Mouse (Mus musculus) neural tube, embryonic 12.5 days (tissue): ENCODE measurements at regions not wholly inside any gene's neighbourhood (a gene's known extent, or its start where the extent isn't known, plus 50 kb on each side); places are given as distances from the start of the nearest gene placed in this dataset.

Experiments used
- ATAC-seq: fragments of 200-750 bp; cut with Nextera tagmentation; 2 replicates; pipeline ENCODE4 v1.8.0; 2017; ENCODE audit warnings: low read depth, mild to moderate bottlenecking, moderate TSS enrichment, moderate library complexity; ENCODE audit not compliant: low FRiP score
- H3K27ac ChIP-seq: fragments of 300-500 bp; sonication (generic); 2 replicates; pipeline ENCODE4 v1.5.1; 2016
- H3K27me3 ChIP-seq: fragments of 300-500 bp; sonication (generic); replicated peaks from 2 replicates; pipeline ENCODE4 v1.6.1; 2016; ENCODE audit warnings: mild to moderate bottlenecking
- H3K36me3 ChIP-seq: fragments of 300-500 bp; sonication (generic); 2 replicates; pipeline ENCODE4 v1.6.1; 2016; ENCODE audit warnings: mild to moderate bottlenecking
- H3K4me1 ChIP-seq: fragments of 300-500 bp; sonication (generic); 2 replicates; pipeline ENCODE4 v1.6.1; 2016
- H3K4me2 ChIP-seq: fragments of 300-500 bp; sonication (generic); replicated peaks from 2 replicates; pipeline ENCODE4 v1.6.1; 2016; ENCODE audit warnings: mild to moderate bottlenecking
- H3K4me3 ChIP-seq: fragments of 300-500 bp; sonication (generic); 2 replicates; pipeline ENCODE4 v1.5.1; 2016
- H3K9ac ChIP-seq: fragments of 300-500 bp; sonication (generic); 2 replicates; pipeline ENCODE4 v1.6.1; 2016; ENCODE audit warnings: mild to moderate bottlenecking
- H3K9me3 ChIP-seq: fragments of 300-500 bp; sonication (generic); 2 replicates; pipeline ENCODE4 v1.6.1; 2016; ENCODE audit warnings: mild to moderate bottlenecking
- WGBS: fragments of 180-500 bp; shearing (Covaris S2); methylation state at CpG from one replicate; pipeline ENCODE4 v1.1.7; 2016; 5-methylcytosine and 5-hydroxymethylcytosine counted together

DNA sequence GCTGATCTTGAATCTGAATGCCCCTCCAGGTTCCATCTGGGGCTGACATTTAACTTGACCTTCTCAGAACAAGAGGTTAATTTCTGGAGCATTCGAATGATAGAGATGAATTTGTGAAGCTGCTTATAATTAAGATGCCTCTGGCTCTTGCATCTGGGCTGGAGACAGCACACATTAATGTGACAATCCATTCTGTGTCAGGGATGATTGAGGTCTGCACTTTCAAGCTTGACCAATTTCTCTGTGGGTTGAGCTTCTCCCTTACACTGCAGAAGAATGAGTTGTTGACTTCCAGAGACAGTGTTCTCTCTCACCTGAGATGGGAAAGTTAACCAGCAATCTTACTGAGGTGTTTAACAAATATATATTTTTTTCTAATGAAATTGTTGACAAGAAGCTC lies 541.8 kb downstream of the Edem1 start:
- H3K36me3 ChIP-seq, result no peaks in the 10 kb centered on the region
- no peaks in the 10 kb centered on the region for H3K4me1 ChIP-seq
- no peak overlapping the region for H3K9ac ChIP-seq
- ATAC-seq, result 0 out of 2 replicates have a peak, but pooled peaks have one; percentile 37
- 51% methylated on average over 1 of the region's 1 CpGs for WGBS
- H3K27ac ChIP-seq, result no peak overlapping the region
- H3K4me2 ChIP-seq, result no peak overlapping the region
- H3K9me3 ChIP-seq, result no peaks in the 10 kb centered on the region
- H3K27me3 ChIP-seq, result no peaks in the 10 kb centered on the region
- no peak overlapping the region for H3K4me3 ChIP-seq

DNA sequence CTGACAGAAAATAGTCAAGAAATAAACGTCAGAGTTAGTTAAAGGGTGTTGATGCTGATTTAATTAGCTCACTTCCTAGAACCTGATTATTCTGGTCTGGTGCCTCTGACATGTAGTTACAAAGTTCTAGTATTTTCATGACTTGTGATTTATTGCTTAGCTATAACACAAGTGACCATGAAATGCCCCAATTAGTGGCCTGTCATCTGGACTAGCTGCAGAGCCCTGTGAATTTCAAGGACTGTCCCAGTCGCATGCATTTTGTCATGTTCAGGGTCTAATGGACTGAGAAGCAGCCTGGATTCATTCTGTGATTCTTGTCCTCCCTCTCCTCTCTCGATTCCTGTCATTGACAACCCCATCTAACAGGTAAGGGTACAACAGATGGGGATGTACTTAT lies 543.5 kb downstream of the Edem1 start:
- 30% methylated on average over 3 of the region's 3 CpGs for whole genome bisulfite sequencing
- no peaks in the 10 kb centered on the region for H3K36me3 ChIP-seq
- no peak overlapping the region for H3K4me2 ChIP-seq
- H3K4me1 ChIP-seq, result no peaks in the 10 kb centered on the region
- no peak overlapping the region for H3K4me3 ChIP-seq
- no peaks in the 10 kb centered on the region for H3K9me3 ChIP-seq
- no peak overlapping the region for H3K9ac ChIP-seq
- ATAC-seq, result no peak
- H3K27me3 ChIP-seq, result no peaks in the 10 kb centered on the region
- no peak overlapping the region for H3K27ac ChIP-seq

DNA sequence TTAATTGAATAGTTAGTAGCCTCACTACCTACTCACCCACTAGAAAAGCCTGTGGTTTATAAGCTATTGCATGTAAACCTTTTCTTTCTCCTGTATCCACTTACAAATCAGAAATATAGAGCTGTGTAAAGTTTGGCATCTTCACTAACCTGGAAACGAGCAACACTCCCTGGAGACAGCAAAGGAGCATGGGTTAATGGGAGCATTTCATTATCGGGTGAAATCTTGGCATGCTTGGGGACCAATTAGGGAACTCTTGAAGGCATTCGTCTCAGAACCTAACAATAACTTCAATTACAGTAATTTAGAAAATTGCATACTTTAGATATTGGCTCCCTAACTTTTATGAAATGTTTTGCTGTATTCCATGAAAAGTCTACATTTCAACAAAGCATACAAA lies 558.8 kb downstream of the Edem1 start:
- Histone ChIP-seq H3K4me1 (no peaks in the 10 kb centered on the region), H3K36me3 (no peaks in the 10 kb centered on the region), H3K4me2 (no peak overlapping the region), H3K27me3 (no peaks in the 10 kb centered on the region), H3K4me3 (no peak overlapping the region), H3K27ac (no peak overlapping the region), H3K9ac (no peak overlapping the region), H3K9me3 (no peaks in the 10 kb centered on the region)
- 75% methylated on average over 3 of the region's 3 CpGs for WGBS
- no peak for ATAC-seq

DNA sequence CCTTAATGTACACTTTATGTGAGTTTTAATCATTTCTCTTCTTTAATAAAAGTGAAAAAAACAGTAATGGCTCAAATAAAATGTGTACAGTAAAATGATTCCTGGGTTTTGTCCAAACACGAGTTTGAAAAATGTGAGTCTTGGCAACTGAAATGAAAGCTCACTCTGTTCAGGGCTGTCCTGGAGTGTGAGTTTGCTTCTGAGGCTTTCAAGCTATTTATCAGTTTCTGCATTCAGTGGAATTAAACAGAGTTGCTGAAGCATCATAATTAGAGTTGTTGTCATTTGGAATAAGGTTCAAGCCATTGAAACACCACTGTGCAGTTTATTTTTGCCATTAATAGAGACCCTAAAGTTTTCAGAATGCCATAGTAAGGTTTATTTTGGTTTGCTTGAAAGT lies 561.3 kb downstream of the Edem1 start:
- H3K4me3 ChIP-seq, result no peak overlapping the region
- no peaks in the 10 kb centered on the region for H3K36me3 ChIP-seq
- no peaks in the 10 kb centered on the region for H3K9me3 ChIP-seq
- no peaks in the 10 kb centered on the region for H3K4me1 ChIP-seq
- H3K4me2 ChIP-seq, result no peak overlapping the region
- H3K9ac ChIP-seq, result no peak overlapping the region
- WGBS, result 65% methylated on average over 1 of the region's 1 CpGs
- no peaks in the 10 kb centered on the region for H3K27me3 ChIP-seq
- H3K27ac ChIP-seq, result no peak overlapping the region
- ATAC-seq, result no peak

DNA sequence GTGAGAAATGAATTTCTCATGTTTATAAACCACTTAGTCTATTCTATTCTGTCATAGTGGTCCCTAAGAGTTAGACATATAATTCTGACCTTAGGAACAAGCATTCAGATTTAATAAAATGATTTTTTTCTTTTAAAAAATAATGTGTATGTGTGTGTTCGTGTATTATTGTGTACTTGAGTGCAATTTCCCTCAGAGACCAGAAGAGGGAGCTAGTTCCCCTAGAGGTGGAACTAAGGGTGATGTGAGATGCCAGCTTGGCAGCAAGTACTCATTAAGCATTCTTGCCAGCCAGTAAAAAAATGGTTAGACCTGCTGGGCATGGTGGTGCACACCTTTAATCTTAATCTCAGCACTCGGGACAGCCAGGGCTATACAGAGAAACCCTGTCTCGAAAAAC lies 570.2 kb downstream of the Edem1 start:
- no peaks in the 10 kb centered on the region for H3K27me3 ChIP-seq
- 85% methylated on average over 3 of the region's 3 CpGs for WGBS
- no peak for ATAC-seq

DNA sequence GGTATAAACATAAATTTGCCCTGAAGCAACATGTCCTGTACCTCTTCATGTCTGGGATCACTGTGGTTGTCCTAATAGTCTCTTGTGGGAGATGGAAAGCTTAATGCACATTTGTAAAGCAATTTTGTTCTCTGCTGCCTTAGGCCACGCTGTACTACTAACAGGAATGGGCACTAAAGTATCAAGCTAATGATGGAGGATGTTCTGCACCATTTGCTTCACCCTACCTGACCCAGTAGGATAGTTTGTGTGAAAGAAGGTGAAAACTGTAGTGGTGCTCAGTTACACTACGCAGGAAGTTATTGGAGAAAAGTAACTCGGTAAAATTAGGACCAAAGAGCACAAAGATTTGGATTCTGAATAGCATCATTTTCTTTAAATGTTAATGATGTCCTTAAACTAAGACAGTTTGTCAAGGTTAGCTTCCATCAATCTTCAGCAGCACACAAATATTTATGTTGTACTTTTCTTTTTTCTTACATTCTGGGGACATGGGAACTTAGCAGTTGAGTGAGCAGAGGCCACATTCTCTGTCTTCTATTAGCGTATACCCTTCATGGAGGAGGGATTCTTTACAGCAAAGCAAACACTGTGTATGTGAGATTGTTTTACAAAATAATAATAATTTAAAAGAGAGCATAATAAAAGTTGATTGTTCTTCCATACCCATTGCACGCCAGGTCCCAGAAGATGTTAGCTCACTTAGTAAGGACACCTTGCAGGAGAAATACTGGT lies 591.2 kb downstream of the Edem1 start:
- WGBS, result 84% methylated on average over 5 of the region's 5 CpGs
- no peaks in the 10 kb centered on the region for H3K27me3 ChIP-seq
- no peak for ATAC-seq
- H3K27ac ChIP-seq, result no peak overlapping the region
- no peaks in the 10 kb centered on the region for H3K36me3 ChIP-seq
- no peaks in the 10 kb centered on the region for H3K4me1 ChIP-seq
- no peak overlapping the region for H3K4me2 ChIP-seq
- H3K4me3 ChIP-seq, result no peak overlapping the region
- H3K9ac ChIP-seq, result no peak overlapping the region
- H3K9me3 ChIP-seq, result no peaks in the 10 kb centered on the region

More for the DNA sequence above, 570.2 kb downstream of the Edem1 start:
- no peak overlapping the region for H3K4me2 ChIP-seq
- H3K4me3 ChIP-seq, result no peak overlapping the region
- H3K36me3 ChIP-seq, result no peaks in the 10 kb centered on the region
- no peak overlapping the region for H3K9ac ChIP-seq
- no peak overlapping the region for H3K27ac ChIP-seq
- no peaks in the 10 kb centered on the region for H3K9me3 ChIP-seq
- no peaks in the 10 kb centered on the region for H3K4me1 ChIP-seq

DNA sequence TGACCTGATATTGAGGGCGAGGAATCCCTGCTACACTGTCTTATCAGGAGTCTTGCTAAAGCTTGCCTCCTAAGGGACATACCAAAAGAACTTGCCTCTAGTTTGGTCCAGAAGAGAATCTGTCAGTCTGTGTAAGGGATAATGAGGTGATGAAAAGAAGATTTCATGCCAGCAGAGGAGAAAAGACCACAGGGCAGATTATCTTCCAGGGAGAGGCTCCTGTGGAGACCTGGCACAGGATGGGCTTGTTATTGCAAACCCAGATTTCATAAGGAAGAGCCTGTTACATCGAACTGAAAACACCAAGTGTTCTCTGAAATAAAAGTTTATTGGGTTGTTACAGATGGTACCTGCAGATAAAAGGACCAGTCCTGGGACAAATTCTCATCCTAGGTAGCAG lies 605.2 kb downstream of the Edem1 start:
- ATAC-seq, result no peak
- H3K9ac ChIP-seq, result no peak overlapping the region
- H3K36me3 ChIP-seq, result no peaks in the 10 kb centered on the region
- H3K9me3 ChIP-seq, result no peaks in the 10 kb centered on the region
- H3K4me2 ChIP-seq, result no peak overlapping the region
- no peak overlapping the region for H3K4me3 ChIP-seq
- 88% methylated on average over 2 of the region's 2 CpGs for WGBS
- H3K27ac ChIP-seq, result no peak overlapping the region
- no peaks in the 10 kb centered on the region for H3K4me1 ChIP-seq
- no peaks in the 10 kb centered on the region for H3K27me3 ChIP-seq
